Mouse (Mus musculus): Measurements from ENCODE around the gene Igfbp2. TPM values are rescaled to one million over a fixed set of nuclear protein-coding genes. Genes with fewer than 3 reads are reported as not detected.
A peak's percentile ranks its signal among the peaks of the same experiment; 100 is the strongest.

Igfbp2 gene
- polyA plus RNA-seq, 1 experiment from 2014 or later = 399 TPM

DNA sequence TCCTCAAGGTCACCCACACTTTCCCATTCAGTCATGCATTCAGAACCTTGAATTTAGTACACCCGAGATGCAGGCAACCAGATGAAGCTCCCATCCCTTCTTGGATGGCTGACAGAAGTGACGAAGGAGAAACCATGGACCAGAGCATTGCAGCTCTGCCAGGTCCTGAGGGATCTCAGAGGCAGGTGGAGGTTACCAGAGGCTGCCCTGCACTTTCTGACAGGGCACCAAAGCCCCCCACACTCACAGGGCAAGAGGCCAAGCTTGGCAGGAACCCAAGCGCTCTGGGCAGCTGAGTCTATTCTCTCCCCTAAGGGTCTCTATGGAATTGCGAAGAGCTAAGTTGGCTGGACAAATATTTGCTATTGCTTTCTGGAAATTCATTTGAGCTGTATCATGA lies 20.3 kb upstream of the Igfbp2 start:
- Histone ChIP-seq H3K27ac (no peak overlapping the region), H3K4me1 (peaks cover 16% of the 10 kb centered on the region), H3K4me2 (no peak overlapping the region), H3K9me3 (no peaks in the 10 kb centered on the region), H3K27me3 (no peaks in the 10 kb centered on the region), H3K9ac (no peak overlapping the region), H3K4me3 (no peak overlapping the region), H3K36me3 (no peaks in the 10 kb centered on the region)
- no peak for ATAC-seq (ENCODE audit: insufficient number of reproducible peaks, low FRiP score, low TSS enrichment, low read depth)
- WGBS = 83% methylated on average over 4 of the region's 4 CpGs

DNA sequence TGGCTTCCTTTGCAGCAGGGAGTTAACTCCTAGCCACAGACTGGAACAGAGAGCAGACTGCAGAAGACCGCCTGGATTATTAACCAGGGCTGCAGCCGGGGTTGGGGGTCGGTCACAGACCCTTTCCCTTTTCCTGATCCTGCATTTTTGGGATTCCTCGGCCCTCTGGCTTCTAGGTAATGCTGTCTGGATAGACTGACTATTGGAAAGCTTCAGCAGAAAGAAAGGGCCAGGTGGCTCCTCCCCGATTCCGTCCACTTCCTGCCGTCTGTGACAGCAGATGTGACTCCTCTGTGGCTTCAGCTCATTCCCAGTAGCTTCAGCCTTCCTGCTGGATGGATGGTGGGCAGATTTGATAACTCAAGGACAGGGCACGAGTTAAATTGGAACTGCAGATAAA lies 19.3 kb upstream of the Igfbp2 start:
- no peak overlapping the region for H3K9ac ChIP-seq
- no peaks in the 10 kb centered on the region for H3K27me3 ChIP-seq

DNA sequence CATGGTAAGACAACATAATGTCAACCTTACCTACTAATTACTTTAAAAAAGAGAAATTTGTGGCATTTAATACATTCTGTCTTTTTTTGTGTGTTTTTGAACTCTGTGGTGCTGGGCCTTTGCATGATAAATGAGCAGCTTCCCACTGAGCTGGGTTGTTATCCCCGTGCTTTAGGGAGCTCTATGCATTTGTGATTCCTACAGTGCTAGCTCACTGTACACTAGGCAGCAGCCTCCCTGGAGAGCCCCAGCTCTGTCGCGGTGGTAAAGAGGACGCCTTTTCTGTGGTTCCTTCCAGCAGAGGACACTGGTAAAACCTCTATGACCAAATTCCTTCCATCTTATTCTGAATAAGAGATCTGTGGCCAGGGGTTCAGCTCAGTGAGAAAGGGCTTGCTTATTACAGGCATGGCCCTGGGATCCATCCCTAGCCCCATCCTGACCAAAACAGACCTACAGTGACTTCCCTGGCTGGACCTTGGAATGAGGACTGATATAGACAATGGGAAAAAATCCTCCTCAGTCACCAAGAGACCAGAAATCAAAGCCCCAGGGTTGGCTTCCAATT lies 18.7 kb upstream of the Igfbp2 start:
- WGBS = 24% methylated on average over 4 of the region's 4 CpGs
- Histone ChIP-seq H3K9ac (no peak overlapping the region), H3K4me3 (no peak overlapping the region), H3K9me3 (no peaks in the 10 kb centered on the region), H3K27me3 (no peaks in the 10 kb centered on the region), H3K4me1 (peaks cover 16% of the 10 kb centered on the region), H3K4me2 (no peak overlapping the region), H3K36me3 (no peaks in the 10 kb centered on the region), H3K27ac (no peak overlapping the region)
- peak; percentile 14; the same call in 1 of the 2 replicates for ATAC-seq (ENCODE audit: insufficient number of reproducible peaks, low FRiP score, low TSS enrichment, low read depth)

More for the DNA sequence above, 19.3 kb upstream of the Igfbp2 start:
- Histone ChIP-seq H3K9me3 (no peaks in the 10 kb centered on the region), H3K36me3 (no peaks in the 10 kb centered on the region), H3K4me3 (no peak overlapping the region), H3K4me2 (no peak overlapping the region), H3K4me1 (peaks cover 16% of the 10 kb centered on the region), H3K27ac (no peak overlapping the region)
- no peak for ATAC-seq (ENCODE audit: insufficient number of reproducible peaks, low FRiP score, low TSS enrichment, low read depth)
- 32% methylated on average over 8 of the region's 8 CpGs for WGBS

DNA sequence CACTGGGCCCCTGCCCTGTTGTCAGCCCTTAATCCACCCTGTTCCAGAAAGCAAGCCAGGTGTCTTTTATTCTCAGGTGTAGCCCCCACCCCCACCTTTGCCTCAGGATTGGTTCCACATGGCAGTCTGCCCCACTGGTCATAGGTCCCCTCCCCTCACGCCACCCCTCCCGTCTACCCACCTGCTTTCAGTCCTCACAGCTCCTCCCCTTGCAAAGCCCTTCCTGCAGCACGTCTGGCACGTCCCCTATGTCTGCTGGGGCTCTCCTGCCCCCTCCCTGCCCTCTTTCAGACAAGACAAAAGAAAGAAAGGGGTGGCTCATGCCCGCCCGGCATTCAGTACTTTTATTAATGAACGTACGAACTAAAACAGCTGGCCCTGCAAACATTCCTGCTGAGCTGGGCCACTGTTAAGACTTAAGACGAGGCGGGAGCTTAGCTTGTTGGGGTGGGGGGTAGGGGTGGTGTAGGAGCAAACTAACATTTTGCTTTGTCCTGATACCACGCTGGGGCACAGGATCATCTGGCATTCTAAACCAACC lies 18.2 kb upstream of the Igfbp2 start:
- Histone ChIP-seq H3K27ac (no peak overlapping the region), H3K36me3 (no peaks in the 10 kb centered on the region), H3K9me3 (no peaks in the 10 kb centered on the region), H3K4me3 (no peak overlapping the region), H3K27me3 (no peaks in the 10 kb centered on the region), H3K9ac (no peak overlapping the region), H3K4me2 (no peak overlapping the region), H3K4me1 (peaks cover 16% of the 10 kb centered on the region)
- WGBS = 14% methylated on average over 11 of the region's 11 CpGs
- peak; percentile 55 for ATAC-seq (ENCODE audit: insufficient number of reproducible peaks, low FRiP score, low TSS enrichment, low read depth)

DNA sequence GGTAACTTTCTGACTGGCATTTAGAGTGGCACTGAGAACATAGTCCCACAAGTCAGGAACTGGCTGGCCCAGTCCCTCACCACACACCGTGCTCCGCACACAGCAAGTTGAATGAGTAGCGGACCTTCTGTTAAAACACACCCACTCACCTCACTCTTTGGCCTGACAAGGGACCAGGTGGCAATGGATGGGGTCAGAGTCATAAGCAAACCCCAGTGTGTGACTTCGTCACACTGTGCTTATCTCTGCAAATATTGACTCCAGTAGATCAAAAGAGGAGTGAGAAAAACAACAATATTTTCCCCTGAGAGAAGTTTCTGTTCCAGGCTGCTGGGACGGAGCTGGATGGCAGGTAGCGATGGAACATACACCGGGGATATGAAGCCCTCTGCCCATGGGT lies 15.0 kb upstream of the Igfbp2 start:
- 95% methylated on average over 7 of the region's 7 CpGs for WGBS
- H3K9ac ChIP-seq = no peak overlapping the region
- H3K27ac ChIP-seq = no peak overlapping the region
- H3K4me3 ChIP-seq = no peak overlapping the region
- no peak for ATAC-seq (ENCODE audit: insufficient number of reproducible peaks, low FRiP score, low TSS enrichment, low read depth)
- no peaks in the 10 kb centered on the region for H3K36me3 ChIP-seq
- H3K27me3 ChIP-seq = no peaks in the 10 kb centered on the region
- H3K9me3 ChIP-seq = no peaks in the 10 kb centered on the region
- no peak overlapping the region for H3K4me2 ChIP-seq
- H3K4me1 ChIP-seq = peaks cover 23% of the 10 kb centered on the region

DNA sequence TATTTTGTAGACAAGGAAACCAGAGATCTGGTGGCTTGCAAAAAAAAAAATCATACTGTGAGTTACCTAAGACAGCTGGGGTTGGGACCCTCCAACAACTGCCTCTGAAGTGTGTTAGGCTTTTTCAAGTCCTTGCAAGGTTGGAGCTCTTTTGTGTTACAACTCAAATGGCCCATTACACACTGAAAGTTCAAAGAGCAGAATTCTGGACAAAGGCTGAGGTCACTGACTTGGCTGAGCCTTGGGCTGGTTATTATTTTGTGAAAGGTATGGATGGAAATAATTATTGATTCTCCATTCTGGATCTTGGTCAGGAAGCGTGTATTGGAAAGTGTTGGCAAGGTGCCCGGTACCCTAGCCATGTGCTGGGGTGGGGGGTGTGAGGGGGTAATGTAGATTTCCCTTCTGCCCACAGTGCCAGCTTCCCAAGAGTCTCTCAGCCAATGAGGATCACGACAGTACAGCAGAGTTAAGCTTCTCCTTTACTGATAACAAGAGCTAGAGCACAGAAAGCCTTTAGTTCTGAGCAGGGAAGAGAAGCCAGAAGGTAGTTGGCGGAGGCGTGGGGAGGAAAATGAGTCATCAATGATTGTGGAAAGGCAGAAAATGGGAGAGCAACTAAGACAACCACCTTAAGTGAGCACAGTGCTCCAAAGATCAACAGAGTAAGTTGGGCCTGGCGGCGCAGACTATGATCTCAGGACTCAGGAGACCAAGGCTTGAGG lies 14.2 kb upstream of the Igfbp2 start:
- ATAC-seq (ENCODE audit: insufficient number of reproducible peaks, low FRiP score, low TSS enrichment, low read depth) = no peak

DNA sequence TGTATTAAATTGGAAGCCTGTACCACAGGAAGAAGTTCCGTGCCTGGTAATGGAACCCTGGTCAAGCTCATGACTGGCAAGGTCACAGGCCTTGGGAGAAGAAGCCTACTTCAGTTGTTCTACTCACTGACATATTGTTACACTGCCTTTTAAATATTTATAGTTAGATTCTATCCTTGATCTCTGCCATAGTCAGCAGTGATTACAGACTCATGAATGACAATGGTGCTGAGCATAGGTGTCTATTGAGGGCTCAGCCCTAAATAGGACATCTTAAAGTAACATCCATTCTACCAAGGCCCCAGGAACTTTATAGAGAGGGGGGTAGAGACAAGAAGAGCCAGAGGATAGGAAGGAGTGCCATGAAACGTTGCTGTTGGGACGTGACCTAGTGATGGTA lies 13.2 kb upstream of the Igfbp2 start:
- Histone ChIP-seq H3K4me1 (peaks cover 23% of the 10 kb centered on the region), H3K27ac (no peak overlapping the region), H3K36me3 (no peaks in the 10 kb centered on the region), H3K27me3 (no peaks in the 10 kb centered on the region), H3K9me3 (no peaks in the 10 kb centered on the region), H3K4me3 (no peak overlapping the region), H3K9ac (no peak overlapping the region), H3K4me2 (no peak overlapping the region)
- no peak for ATAC-seq (ENCODE audit: insufficient number of reproducible peaks, low FRiP score, low TSS enrichment, low read depth)
- WGBS = 93% methylated on average over 3 of the region's 3 CpGs

More for the DNA sequence above, 14.2 kb upstream of the Igfbp2 start:
- H3K4me2 ChIP-seq = no peak overlapping the region
- no peaks in the 10 kb centered on the region for H3K9me3 ChIP-seq
- H3K4me3 ChIP-seq = no peak overlapping the region
- H3K27ac ChIP-seq = no peak overlapping the region
- H3K36me3 ChIP-seq = no peaks in the 10 kb centered on the region
- H3K4me1 ChIP-seq = peaks cover 23% of the 10 kb centered on the region
- no peak overlapping the region for H3K9ac ChIP-seq
- H3K27me3 ChIP-seq = no peaks in the 10 kb centered on the region
- WGBS = 78% methylated on average over 7 of the region's 7 CpGs

DNA sequence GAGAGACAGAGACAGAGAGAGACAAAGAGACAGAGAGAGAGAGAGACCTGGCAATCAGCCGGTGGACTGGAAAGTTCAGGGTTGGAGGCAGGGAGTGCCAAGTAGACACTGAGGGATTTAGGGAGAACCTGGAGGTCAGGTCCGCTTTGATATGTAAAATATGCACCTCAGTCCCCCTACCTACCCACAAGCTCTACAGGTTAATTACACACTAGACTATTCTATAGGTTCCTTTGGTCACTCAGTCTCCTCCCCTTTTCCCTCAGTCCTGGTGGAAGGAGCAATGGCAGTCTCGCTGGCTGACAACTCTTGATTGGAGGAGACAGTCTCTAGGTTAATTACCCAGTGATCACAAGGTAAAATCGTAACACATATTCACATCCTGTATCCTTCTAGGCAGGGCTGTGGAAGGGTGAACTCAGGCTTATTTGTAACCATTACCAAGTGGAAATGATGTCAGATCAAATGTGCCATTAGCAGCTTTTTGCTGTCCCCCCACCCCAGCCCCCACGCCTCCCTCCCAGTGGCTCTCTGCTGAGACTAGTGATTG lies 11.1 kb upstream of the Igfbp2 start:
- WGBS = 56% methylated on average over 5 of the region's 5 CpGs
- H3K4me3 ChIP-seq = no peak overlapping the region
- H3K27me3 ChIP-seq = no peaks in the 10 kb centered on the region
- H3K27ac ChIP-seq = no peak overlapping the region
- no peaks in the 10 kb centered on the region for H3K9me3 ChIP-seq
- H3K9ac ChIP-seq = no peak overlapping the region
- no peak for ATAC-seq (ENCODE audit: insufficient number of reproducible peaks, low FRiP score, low TSS enrichment, low read depth)
- no peak overlapping the region for H3K4me2 ChIP-seq
- peaks cover 18% of the 10 kb centered on the region for H3K4me1 ChIP-seq
- no peaks in the 10 kb centered on the region for H3K36me3 ChIP-seq

DNA sequence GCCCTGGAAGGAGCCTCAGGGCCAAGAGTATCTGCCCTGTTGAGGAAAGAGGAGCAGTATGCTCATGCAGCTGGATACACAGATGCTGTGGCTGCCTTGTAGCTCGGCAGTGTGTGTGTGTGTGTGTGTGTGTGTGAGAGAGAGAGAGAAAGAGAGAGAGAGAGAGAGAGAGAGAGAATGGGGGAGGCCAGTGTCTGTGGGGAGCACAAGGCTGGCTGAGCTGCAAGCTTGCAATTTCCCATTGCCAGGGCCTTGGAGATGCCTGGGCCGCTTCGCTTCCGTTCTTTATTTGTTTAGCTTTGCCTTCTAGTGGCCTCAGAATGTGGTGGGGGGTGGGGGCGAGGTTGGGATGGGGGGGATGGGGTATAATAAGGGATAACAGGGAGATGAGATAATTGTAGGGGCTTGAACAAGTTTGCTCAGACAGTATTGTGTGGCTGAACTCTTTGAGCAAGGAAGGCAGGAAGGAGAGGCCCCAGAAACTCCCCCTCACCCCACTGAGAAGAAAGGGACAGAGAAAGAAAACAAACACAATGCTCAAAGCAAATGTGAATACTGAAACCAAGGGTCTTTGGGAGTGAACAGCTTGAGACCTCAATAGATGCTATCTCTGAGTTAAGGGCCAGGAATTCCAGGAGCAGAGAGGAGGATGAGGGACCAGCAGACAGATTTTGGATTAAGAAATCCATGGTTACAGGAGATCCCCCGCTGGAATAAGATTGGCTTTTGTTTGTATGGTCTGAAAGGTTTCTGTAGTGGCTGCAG lies 10.5 kb upstream of the Igfbp2 start:
- Histone ChIP-seq H3K9ac (no peak overlapping the region), H3K27ac (no peak overlapping the region), H3K9me3 (no peaks in the 10 kb centered on the region), H3K4me2 (no peak overlapping the region), H3K36me3 (no peaks in the 10 kb centered on the region), H3K27me3 (no peaks in the 10 kb centered on the region), H3K4me1 (peaks cover 18% of the 10 kb centered on the region), H3K4me3 (no peak overlapping the region)
- 25% methylated on average over 6 of the region's 6 CpGs for WGBS
- ATAC-seq (ENCODE audit: insufficient number of reproducible peaks, low FRiP score, low TSS enrichment, low read depth) = no peak

DNA sequence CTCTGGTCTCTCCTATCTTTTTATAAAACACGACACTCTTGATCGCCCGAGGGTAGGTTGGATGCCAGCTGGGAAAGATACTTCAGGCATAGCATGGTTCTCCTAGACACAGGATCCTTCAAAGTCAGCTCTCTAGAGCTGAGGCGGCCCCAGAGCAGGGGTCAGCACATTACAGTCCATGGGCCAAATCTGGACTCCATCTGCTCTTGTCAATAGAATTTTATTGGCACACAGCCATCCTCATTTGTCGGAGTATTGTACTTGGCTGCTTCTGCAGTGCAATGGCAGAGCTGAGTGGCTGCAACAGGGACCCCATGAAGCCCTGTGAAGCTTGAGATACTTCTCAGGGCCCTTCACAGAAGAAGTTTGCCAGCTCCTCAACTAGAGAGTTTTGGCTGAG lies 9.1 kb upstream of the Igfbp2 start:
- no peaks in the 10 kb centered on the region for H3K36me3 ChIP-seq
- no peak overlapping the region for H3K9ac ChIP-seq
- no peak overlapping the region for H3K4me2 ChIP-seq
- no peaks in the 10 kb centered on the region for H3K27me3 ChIP-seq
- H3K9me3 ChIP-seq = no peaks in the 10 kb centered on the region
- peak overlapping the region; percentile 22; the same call in 1 of the 2 replicates for H3K27ac ChIP-seq
- H3K4me3 ChIP-seq = no peak overlapping the region
- 50% methylated on average over 5 of the region's 5 CpGs for WGBS
- peaks cover 18% of the 10 kb centered on the region for H3K4me1 ChIP-seq
- peak; percentile 58; the same call in 1 of the 2 replicates for ATAC-seq (ENCODE audit: insufficient number of reproducible peaks, low FRiP score, low TSS enrichment, low read depth)

DNA sequence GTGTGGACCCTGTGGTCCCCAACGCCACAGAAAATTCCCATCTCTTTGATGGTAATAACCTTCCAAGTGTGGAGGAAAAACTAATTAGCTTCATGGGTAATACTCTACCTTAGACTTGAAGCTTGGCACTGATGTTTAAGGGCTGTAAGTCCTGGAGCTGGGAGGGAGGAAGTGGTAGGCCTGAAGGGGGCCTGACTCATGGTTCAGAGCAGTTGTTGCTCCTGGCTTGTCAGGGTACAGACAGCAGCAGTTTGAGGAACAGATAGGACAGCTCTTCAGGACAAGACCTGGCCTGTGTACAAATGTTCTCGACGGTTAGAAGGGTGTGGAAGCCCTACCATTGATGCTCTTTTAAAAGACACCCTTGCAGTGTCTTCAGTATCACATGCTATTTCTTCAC lies 8.7 kb upstream of the Igfbp2 start:
- 61% methylated on average over 3 of the region's 3 CpGs for WGBS
- H3K4me3 ChIP-seq = no peak overlapping the region
- 0 out of 2 replicates have a peak, but pooled peaks have one; percentile 37 for ATAC-seq (ENCODE audit: insufficient number of reproducible peaks, low FRiP score, low TSS enrichment, low read depth)

More for the DNA sequence above, 8.7 kb upstream of the Igfbp2 start:
- Histone ChIP-seq H3K4me2 (no peak overlapping the region), H3K9ac (no peak overlapping the region), H3K36me3 (no peaks in the 10 kb centered on the region), H3K27ac (peak overlapping the region; percentile 22; the same call in 1 of the 2 replicates), H3K9me3 (no peaks in the 10 kb centered on the region), H3K4me1 (peaks cover 18% of the 10 kb centered on the region), H3K27me3 (no peaks in the 10 kb centered on the region)
